Mouse (Mus musculus): ENCODE measurements around the gene Zfp428. TPM values are rescaled to one million over a fixed set of nuclear protein-coding genes. Genes with fewer than 3 reads are reported as not detected.

Gene Zfp428
- total RNA-seq, 2 experiments from 2014 or later = 1.5 to 2.7 TPM

DNA sequence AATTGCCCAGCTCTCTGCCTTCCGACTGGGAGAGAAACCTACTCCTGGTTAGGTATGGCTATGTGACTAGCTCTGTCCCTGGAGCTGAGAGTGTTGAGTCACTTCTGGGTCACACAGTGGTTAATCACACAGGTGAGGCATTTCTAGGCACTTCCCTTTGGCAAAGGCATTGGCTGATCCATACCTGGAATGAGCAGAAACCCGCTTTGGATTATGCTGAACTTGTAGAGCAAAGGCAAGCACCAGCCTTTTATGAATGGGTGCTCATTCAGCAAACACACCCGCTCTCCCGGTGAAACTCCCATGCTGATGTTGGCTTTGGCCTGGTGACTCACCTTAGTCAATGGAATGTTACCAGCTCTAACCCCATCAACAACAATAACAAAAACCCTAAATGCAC is 32.9 kb downstream of the Zfp428 start:
- no peak for ATAC-seq (replicated peaks; ENCODE audit: poor library complexity, severe bottlenecking)

- ATAC-seq (replicated peaks; ENCODE audit: poor library complexity, severe bottlenecking) = no peak
Measured at GRCm38 (mm10) chr7:24544506-24544905, 37.7 kb downstream of the Zfp428 start.

DNA sequence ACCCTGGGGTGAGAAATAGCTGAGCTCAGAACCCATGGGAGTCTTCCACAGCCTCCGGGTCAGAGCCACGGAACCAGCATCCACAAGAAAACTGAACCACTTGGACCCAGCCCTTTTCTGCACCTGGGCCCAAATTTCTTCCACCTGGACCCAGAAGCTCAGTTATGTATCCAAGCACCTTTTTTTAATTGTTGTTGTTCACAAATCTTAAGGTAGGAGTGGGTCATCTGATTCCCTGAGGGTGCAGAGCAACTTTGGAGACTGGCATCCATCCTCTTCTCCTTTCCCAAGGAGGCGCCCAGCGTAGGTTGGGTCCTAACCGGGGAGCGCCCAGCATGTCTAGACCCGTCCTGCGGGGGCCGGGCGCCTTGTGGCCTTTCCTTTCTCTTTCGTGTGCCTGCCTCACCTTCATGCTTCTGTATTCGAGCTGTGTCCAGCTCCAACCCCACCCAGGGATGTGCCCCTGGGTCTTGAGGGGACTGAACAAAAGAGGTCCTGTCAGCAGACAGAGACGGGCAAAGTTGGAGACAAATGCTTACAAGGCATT is 39.3 kb downstream of the Zfp428 start, which contains the start of the genes Pinlyp and Xrcc1:
Gene Pinlyp, minus strand, starts transcription at position 51 of the 547 bp plus-strand sequence.
Gene Xrcc1, plus strand, starts transcription at position 222 of the 547 bp plus-strand sequence.
- no peak for ATAC-seq (replicated peaks; ENCODE audit: poor library complexity, severe bottlenecking)

DNA sequence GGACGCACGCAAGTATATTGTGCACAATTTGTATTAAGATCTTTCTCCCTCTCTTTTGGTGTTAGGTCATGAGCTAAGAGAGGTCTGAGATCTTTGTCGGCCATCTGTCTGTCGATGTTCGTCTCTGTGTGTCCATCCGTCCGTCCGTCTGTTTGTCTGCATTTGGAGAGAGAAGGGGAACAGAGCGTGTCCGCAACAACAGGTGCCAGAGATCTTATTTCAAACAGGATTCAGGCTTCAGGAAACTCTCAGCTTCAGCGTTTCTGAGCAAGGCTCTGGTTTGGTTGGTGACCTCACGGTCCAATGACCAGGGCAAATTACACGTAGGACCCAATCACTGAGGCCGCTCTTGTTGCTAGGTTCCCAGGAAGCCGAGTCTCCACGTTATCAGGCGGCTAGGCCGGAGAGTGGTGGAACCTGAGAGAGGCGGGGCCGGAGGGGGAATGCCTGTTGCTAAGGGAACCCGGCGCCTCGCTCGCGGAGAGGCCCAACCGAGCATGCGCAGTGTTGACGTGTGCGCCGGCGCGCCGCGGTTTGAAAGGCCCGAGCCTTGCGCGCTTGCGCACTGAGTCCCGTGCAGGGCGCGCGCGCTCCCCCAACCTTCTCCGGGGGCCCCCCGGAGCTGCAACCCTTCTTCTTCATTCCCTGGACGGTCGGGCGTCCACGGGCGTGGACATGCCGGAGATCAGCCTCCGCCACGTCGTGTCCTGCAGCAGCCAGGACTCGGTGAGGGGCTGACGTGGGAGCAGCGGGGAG is 40.0 kb downstream of the Zfp428 start:
- ATAC-seq (replicated peaks; ENCODE audit: poor library complexity, severe bottlenecking) = peak; percentile 99

GRCm38 (mm10) chr7:24547534-24548036 is 40.8 kb downstream of the Zfp428 start:
- ATAC-seq (replicated peaks; ENCODE audit: poor library complexity, severe bottlenecking) = no peak

- no peak for ATAC-seq (replicated peaks; ENCODE audit: poor library complexity, severe bottlenecking)
Measured at GRCm38 (mm10) chr7:24551985-24552759, 45.4 kb downstream of the Zfp428 start.

DNA sequence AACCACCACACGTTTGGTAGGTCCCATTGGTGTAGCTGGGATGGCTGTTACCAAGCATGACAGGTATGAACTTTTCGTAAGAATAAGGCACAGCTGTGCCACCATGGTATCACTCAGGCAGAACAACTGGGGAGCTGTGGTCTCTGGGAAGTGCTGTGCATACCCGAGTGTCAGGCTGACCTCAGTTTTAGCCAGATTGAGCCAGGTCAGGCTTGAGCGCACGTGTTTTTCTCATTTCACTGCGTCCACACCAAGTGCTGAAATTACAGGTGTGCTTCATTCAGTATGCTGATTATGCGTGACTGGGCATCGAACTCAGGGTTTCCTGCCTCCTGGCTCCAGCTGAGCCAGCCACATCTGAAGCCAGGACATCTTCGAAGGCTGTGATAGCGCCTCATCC is 49.0 kb downstream of the Zfp428 start:
- no peak for ATAC-seq (replicated peaks; ENCODE audit: poor library complexity, severe bottlenecking)

GRCm38 (mm10) chr7:24561450-24561849 is 54.6 kb downstream of the Zfp428 start:
- no peak for ATAC-seq (replicated peaks; ENCODE audit: poor library complexity, severe bottlenecking)

DNA sequence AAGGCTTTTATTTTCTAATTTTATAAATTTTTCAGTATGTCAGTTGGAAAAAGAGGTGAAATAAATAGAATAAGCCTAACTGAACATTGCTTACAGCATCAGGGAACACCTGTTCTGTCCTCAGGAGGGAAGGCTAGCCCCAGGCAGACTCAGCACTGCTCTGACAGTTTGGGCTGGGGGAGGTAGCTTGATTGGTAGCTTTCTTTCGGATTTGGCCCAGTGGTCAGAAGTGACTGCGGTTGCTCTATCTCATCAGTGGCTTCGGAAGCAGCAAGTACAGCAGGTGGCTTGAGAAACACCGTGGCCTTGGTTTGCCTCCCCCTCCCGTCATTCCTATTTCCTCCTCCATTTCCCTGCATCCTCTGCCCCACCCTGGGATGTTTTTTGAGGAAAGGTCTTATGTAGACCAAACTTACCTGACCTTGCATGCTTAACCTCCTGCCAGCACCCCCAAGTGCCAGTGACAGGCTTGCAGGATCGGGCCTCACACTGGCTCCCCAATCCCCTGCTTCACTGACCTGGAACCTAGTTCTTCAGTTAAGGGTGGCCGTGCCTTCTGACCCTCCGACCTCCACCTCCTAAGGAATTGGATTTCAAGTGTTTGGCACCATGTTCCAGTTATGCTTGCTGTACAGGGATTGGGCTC is 56.5 kb downstream of the Zfp428 start:
- no peak for ATAC-seq (replicated peaks; ENCODE audit: poor library complexity, severe bottlenecking)

GRCm38 (mm10) chr7:24563837-24564206 is 57.0 kb downstream of the Zfp428 start:
- no peak for ATAC-seq (replicated peaks; ENCODE audit: poor library complexity, severe bottlenecking)

GRCm38 (mm10) chr7:24564607-24565265 is 57.9 kb downstream of the Zfp428 start:
- peak; percentile 91 for ATAC-seq (replicated peaks; ENCODE audit: poor library complexity, severe bottlenecking)

Other genes starting within 250 kb of the Zfp428 start
- 1.3 and 3.9 TPM in 2 replicates for gene Zfp93, start 236.6 kb upstream of the Zfp428 start, total RNA-seq (2014; fragmentation: Nextera tagmentation)
- 1.1 and 3.0 TPM in 2 replicates for gene Zfp93, start 236.6 kb upstream of the Zfp428 start, total RNA-seq (2017)
- 16.5 and 16.8 TPM in 2 replicates for gene Zfp61, start 205.8 kb upstream of the Zfp428 start, total RNA-seq (2014; fragmentation: Nextera tagmentation)
- 16.7 and 27.7 TPM in 2 replicates for gene Zfp61, start 205.8 kb upstream of the Zfp428 start, total RNA-seq (2017)
- 5.8 and 6.0 TPM in 2 replicates for gene Zfp94, start 190.3 kb upstream of the Zfp428 start, total RNA-seq (2014; fragmentation: Nextera tagmentation)
- gene Zfp94, start 190.3 kb upstream of the Zfp428 start, total RNA-seq (2017) = 2.0 and 3.4 TPM in 2 replicates
- gene Tescl, start 173.1 kb upstream of the Zfp428 start, total RNA-seq (2014; fragmentation: Nextera tagmentation) = not detected in 2 replicates
- not detected in 2 replicates for gene Tescl, start 173.1 kb upstream of the Zfp428 start, total RNA-seq (2017)
- gene Lypd5, start 157.8 kb upstream of the Zfp428 start, total RNA-seq (2014; fragmentation: Nextera tagmentation) = not detected in 2 replicates
- gene Lypd5, start 157.8 kb upstream of the Zfp428 start, total RNA-seq (2017) = not detected in 2 replicates
- gene Kcnn4, start 136.7 kb upstream of the Zfp428 start, total RNA-seq (2014; fragmentation: Nextera tagmentation) = 24.2 and 31.4 TPM in 2 replicates
- 36.3 and 43.5 TPM in 2 replicates for gene Kcnn4, start 136.7 kb upstream of the Zfp428 start, total RNA-seq (2017)
- gene Smg9, start 107.4 kb upstream of the Zfp428 start, total RNA-seq (2014; fragmentation: Nextera tagmentation) = 21.6 and 29.5 TPM in 2 replicates
- 19.5 and 21.8 TPM in 2 replicates for gene Smg9, start 107.4 kb upstream of the Zfp428 start, total RNA-seq (2017)
- gene Irgc1, start 54.7 kb upstream of the Zfp428 start, total RNA-seq (2014; fragmentation: Nextera tagmentation) = not detected in 2 replicates
- gene Irgc1, start 54.7 kb upstream of the Zfp428 start, total RNA-seq (2017) = not detected in 2 replicates
- gene Plaur, start 44.5 kb upstream of the Zfp428 start, total RNA-seq (2014; fragmentation: Nextera tagmentation) = 19.0 and 20.5 TPM in 2 replicates
- 23.9 and 26.2 TPM in 2 replicates for gene Plaur, start 44.5 kb upstream of the Zfp428 start, total RNA-seq (2017)
- not detected in 2 replicates for gene Cadm4, start 25.0 kb upstream of the Zfp428 start, total RNA-seq (2014; fragmentation: Nextera tagmentation)
- not detected in 2 replicates for gene Cadm4, start 25.0 kb upstream of the Zfp428 start, total RNA-seq (2017)
- gene AC161166.1, start 5.4 kb downstream of the Zfp428 start, total RNA-seq (2014; fragmentation: Nextera tagmentation) = not detected in 2 replicates
- not detected in 2 replicates for gene AC161166.1, start 5.4 kb downstream of the Zfp428 start, total RNA-seq (2017)
- 5.1 and 5.9 TPM in 2 replicates for gene Irgq, start 23.7 kb downstream of the Zfp428 start, total RNA-seq (2014; fragmentation: Nextera tagmentation)
- gene Irgq, start 23.7 kb downstream of the Zfp428 start, total RNA-seq (2017) = 3.3 and 4.2 TPM in 2 replicates
- gene Pinlyp, start 39.1 kb downstream of the Zfp428 start, total RNA-seq (2014; fragmentation: Nextera tagmentation) = not detected in 2 replicates
- not detected in 2 replicates for gene Pinlyp, start 39.1 kb downstream of the Zfp428 start, total RNA-seq (2017)
- gene Xrcc1, start 39.3 kb downstream of the Zfp428 start, total RNA-seq (2014; fragmentation: Nextera tagmentation) = 72.6 and 80.6 TPM in 2 replicates
- gene Xrcc1, start 39.3 kb downstream of the Zfp428 start, total RNA-seq (2017) = 38.6 and 40.9 TPM in 2 replicates
- gene Ethe1, start 80.5 kb downstream of the Zfp428 start, total RNA-seq (2014; fragmentation: Nextera tagmentation) = 50.4 and 71.3 TPM in 2 replicates
- 23.4 and 28.3 TPM in 2 replicates for gene Ethe1, start 80.5 kb downstream of the Zfp428 start, total RNA-seq (2017)
- 0.41 and 0.75 TPM in 2 replicates for gene Zfp575, start 80.6 kb downstream of the Zfp428 start, total RNA-seq (2014; fragmentation: Nextera tagmentation)
- gene Zfp575, start 80.6 kb downstream of the Zfp428 start, total RNA-seq (2017) = not detected in 2 replicates
- 1.8 and 6.4 TPM in 2 replicates for gene Phldb3, start 103.8 kb downstream of the Zfp428 start, total RNA-seq (2014; fragmentation: Nextera tagmentation)
- gene Phldb3, start 103.8 kb downstream of the Zfp428 start, total RNA-seq (2017) = 7.6 and 13.5 TPM in 2 replicates
- gene Lypd3, start 129.5 kb downstream of the Zfp428 start, total RNA-seq (2014; fragmentation: Nextera tagmentation) = not detected in 2 replicates
- not detected in 2 replicates for gene Lypd3, start 129.5 kb downstream of the Zfp428 start, total RNA-seq (2017)
- not detected in 2 replicates for gene Tex101, start 169.7 kb downstream of the Zfp428 start, total RNA-seq (2014; fragmentation: Nextera tagmentation)
- gene Tex101, start 169.7 kb downstream of the Zfp428 start, total RNA-seq (2017) = not detected in 2 replicates
- gene BC049730, start 202.2 kb downstream of the Zfp428 start, total RNA-seq (2014; fragmentation: Nextera tagmentation) = not detected in 2 replicates
- not detected in 2 replicates for gene BC049730, start 202.2 kb downstream of the Zfp428 start, total RNA-seq (2017)
- not detected in 2 replicates for gene Gm4763, start 219.9 kb downstream of the Zfp428 start, total RNA-seq (2014; fragmentation: Nextera tagmentation)
- not detected in 2 replicates for gene Gm4763, start 219.9 kb downstream of the Zfp428 start, total RNA-seq (2017)